Mouse (Mus musculus) lung, postnatal 0 days (tissue): ENCODE data around the gene Hist2h2ab.

Experiments used
- CTCF ChIP-seq: IDR thresholded peaks from 2 replicates; pipeline ENCODE4 v1.5.1; 2016; ENCODE audit warnings: antibody characterized with exemption, mild to moderate bottlenecking
- EP300 ChIP-seq: IDR thresholded peaks from 2 replicates; pipeline ENCODE4 v1.6.1; 2016; ENCODE audit warnings: antibody characterized with exemption, mild to moderate bottlenecking, control low read depth

GRCm38 (mm10) chr3:96255926-96256593 lies 36.4 kb downstream of the Hist2h2ab start:
- TF ChIP-seq CTCF (no peak), EP300 (peak; percentile 39)
